Mouse (Mus musculus): ENCODE measurements around the gene Mast4. TPM values are rescaled to one million over a fixed set of nuclear protein-coding genes. Genes with fewer than 3 reads are reported as not detected.

Gene Mast4
- total and polyA plus RNA-seq, 3 experiments = 2.7 to 7.0 TPM; not detected in 1

DNA sequence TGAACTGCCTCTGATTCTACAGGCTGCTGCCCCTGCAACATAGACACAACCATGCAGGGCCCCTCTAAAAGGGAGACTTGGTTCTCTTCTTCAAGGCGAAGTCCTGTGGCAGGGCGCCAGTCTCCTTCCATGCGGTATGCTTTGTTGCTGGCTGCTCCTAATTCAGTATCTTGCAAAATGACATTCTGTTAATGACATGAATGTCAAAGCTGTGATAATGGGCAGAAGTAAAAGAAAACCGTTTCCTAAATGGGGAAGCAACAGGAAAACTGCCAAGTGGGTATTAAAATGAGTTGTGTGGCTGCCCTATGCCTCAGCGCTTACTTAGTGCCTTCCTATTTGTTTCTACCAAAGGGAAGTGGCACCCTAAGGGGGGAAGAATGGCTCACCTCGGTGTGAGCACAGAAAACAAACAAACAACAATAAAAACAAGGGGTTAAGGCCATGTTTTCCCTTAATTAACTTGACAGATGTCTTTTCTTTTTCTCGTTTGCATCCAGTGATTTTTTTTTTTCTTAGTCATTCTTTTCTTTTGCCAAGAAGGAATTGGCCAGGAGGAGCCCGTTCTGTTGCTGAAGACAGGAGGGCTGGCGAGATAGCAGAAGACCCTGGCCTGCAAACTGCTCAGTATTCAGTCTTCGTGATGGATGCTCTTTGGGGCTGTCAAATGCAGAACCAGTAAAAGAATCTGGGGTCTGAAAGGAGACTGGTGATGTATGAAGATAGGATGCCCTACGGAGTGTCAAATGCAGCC is 468.1 kb downstream of the Mast4 start (continued):
- TF ChIP-seq KAT2A (conservative IDR thresholded peaks at IDR 0.05; ENCODE audit: low read depth, low read length) (no peak), BHLHE40 (IDR thresholded peaks at IDR 0.05; ENCODE audit: borderline replicate concordance, low read depth, low read length) (no peak), MXI1 (IDR thresholded peaks at IDR 0.05; ENCODE audit: low read depth, low read length) (peak; percentile 77; the same call in 1 of the 2 replicates), SMC3 (IDR thresholded peaks at IDR 0.05; ENCODE audit: low read depth, low read length) (no peak), HCFC1 (IDR thresholded peaks at IDR 0.05; ENCODE audit: low read depth, low read length) (0 out of 2 replicates have a peak, but pooled peaks have one; percentile 38)

DNA sequence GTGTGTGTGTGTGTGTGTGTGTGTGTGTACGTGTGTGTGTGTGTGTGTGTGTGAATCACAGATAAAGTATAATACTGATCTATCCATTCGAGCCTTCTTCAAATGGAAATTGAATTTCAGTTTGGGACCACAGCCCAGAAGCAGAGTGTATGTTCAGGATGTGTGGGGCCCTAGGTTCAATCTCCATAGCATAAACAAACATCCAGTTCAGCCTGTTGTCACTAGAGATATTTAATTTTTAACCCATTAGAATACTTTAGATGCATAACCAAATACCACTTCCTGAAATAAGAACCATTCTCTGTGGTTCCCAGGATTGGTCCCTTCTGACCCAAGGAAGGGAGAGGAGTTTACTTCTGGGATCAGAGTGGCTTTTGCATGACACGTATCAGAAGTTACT is 468.8 kb downstream of the Mast4 start:
- peak overlapping the region in 1 of 2 experiments; percentile 13; a peak in 1 of 4 replicates for H3K4me3 ChIP-seq (ENCODE audit: control insufficient read depth in 1 of 2, insufficient read depth in 1 of 2, low read depth in 2 of 2, low read length in 2 of 2)
- H3K27ac ChIP-seq (ENCODE audit: control insufficient read depth, low read depth, low read length) = peak overlapping the region; percentile 96
- H3K9me3 ChIP-seq (replicated peaks; ENCODE audit: insufficient read depth, low read length) = no peaks in the 10 kb centered on the region
- H3K27me3 ChIP-seq (ENCODE audit: control insufficient read depth in 1 of 2, insufficient read depth in 2 of 2, low read length in 2 of 2) = no peaks in the 10 kb centered on the region
- no peak for TF ChIP-seq ZNF384 (IDR thresholded peaks at IDR 0.05; ENCODE audit: low read depth, low read length)
- TF ChIP-seq EP300 (IDR thresholded peaks at IDR 0.05; ENCODE audit: low read depth in 1 of 2, low read length in 2 of 2) = peak in 1 of 2 experiments; percentile 21; a peak in 1 of 4 replicates
- no peak for TF ChIP-seq BHLHE40 (IDR thresholded peaks at IDR 0.05; ENCODE audit: borderline replicate concordance, low read depth, low read length)
- TF ChIP-seq TBP (IDR thresholded peaks at IDR 0.05; ENCODE audit: low read depth, low read length) = no peak
- H3K4me1 ChIP-seq (ENCODE audit: control insufficient read depth in 1 of 2, insufficient read depth in 2 of 2, low read length in 2 of 2) = peaks cover 41 to 45% of the 10 kb centered on the region in 2 experiments
- H3K79me2 ChIP-seq (ENCODE audit: control insufficient read depth, insufficient read depth, low read length, poor library complexity) = peaks cover 4% of the 10 kb centered on the region
- DNase-seq (ENCODE audit: low read depth, low spot score) = no peak
- peaks cover 0 to 47% of the 10 kb centered on the region in 2 experiments; a peak in 2 of 4 replicates for H3K36me3 ChIP-seq (ENCODE audit: control insufficient read depth in 1 of 2, insufficient read depth in 2 of 2, low read length in 2 of 2)
- H3K9ac ChIP-seq (ENCODE audit: control insufficient read depth, low read depth, low read length, poor library complexity, severe bottlenecking) = peak overlapping the region; percentile 64

DNA sequence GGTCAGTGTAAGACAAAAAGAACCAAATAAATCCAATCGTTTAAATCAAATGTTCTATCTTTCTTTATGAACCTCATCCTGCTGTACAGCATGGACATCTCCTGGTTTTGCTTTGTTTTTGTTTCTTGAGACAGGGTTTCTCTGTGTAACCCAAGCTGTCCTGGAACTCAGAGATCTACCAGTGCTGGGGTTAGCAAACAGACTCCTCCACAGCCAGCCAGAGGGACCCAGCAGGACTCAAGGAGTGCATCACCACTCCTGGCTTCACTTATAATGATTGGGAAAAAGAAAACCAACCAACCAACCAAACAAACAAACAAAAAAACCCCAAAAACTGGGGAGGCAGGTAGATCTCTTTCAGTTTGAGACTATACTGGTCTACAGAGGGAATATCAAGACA is 469.5 kb downstream of the Mast4 start:
- DNase-seq (ENCODE audit: low read depth, low spot score) = no peak
- H3K9me3 ChIP-seq (replicated peaks; ENCODE audit: insufficient read depth, low read length) = no peaks in the 10 kb centered on the region
- peak overlapping the region; percentile 11; the same call in 1 of the 2 replicates for H3K27ac ChIP-seq (ENCODE audit: control insufficient read depth, low read depth, low read length)
- no peak overlapping the region for H3K9ac ChIP-seq (ENCODE audit: control insufficient read depth, low read depth, low read length, poor library complexity, severe bottlenecking)
- H3K36me3 ChIP-seq (ENCODE audit: control insufficient read depth in 1 of 2, insufficient read depth in 2 of 2, low read length in 2 of 2) = peaks cover 0 to 48% of the 10 kb centered on the region in 2 experiments; a peak in 2 of 4 replicates
- no peaks in the 10 kb centered on the region for H3K27me3 ChIP-seq (ENCODE audit: control insufficient read depth in 1 of 2, insufficient read depth in 2 of 2, low read length in 2 of 2)
- peaks cover 2% of the 10 kb centered on the region for H3K79me2 ChIP-seq (ENCODE audit: control insufficient read depth, insufficient read depth, low read length, poor library complexity)
- peaks cover 41 to 45% of the 10 kb centered on the region in 2 experiments for H3K4me1 ChIP-seq (ENCODE audit: control insufficient read depth in 1 of 2, insufficient read depth in 2 of 2, low read length in 2 of 2)
- no peak for TF ChIP-seq KAT2A (conservative IDR thresholded peaks at IDR 0.05; ENCODE audit: low read depth, low read length)
- no peak overlapping the region for H3K4me3 ChIP-seq (ENCODE audit: control insufficient read depth in 1 of 2, insufficient read depth in 1 of 2, low read depth in 2 of 2, low read length in 2 of 2)

DNA sequence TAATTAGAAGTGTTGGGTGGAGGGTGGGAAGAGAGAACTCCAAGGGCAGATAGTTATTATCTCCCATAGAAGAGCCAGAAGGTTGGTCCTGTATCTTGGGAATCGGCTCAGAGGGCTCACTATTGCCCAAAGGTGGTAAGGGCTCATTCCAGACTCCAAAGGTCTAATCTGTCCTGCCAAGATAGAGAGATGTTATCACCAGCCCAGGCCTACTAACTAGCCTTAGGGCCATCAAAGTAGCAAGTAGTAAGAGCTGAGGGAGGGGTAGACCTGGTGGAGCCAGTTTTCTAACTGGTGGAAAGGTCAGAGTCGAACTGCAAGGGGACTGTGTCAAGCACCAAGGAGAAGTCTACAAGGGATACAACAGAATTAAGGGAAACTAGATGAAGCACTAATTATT is 470.2 kb downstream of the Mast4 start:
- peaks cover 2% of the 10 kb centered on the region for H3K79me2 ChIP-seq (ENCODE audit: control insufficient read depth, insufficient read depth, low read length, poor library complexity)
- H3K9me3 ChIP-seq (replicated peaks; ENCODE audit: insufficient read depth, low read length) = no peaks in the 10 kb centered on the region
- H3K27me3 ChIP-seq (ENCODE audit: control insufficient read depth in 1 of 2, insufficient read depth in 2 of 2, low read length in 2 of 2) = no peaks in the 10 kb centered on the region
- peaks cover 0 to 48% of the 10 kb centered on the region in 2 experiments; a peak in 2 of 4 replicates for H3K36me3 ChIP-seq (ENCODE audit: control insufficient read depth in 1 of 2, insufficient read depth in 2 of 2, low read length in 2 of 2)
- no peak overlapping the region for H3K4me3 ChIP-seq (ENCODE audit: control insufficient read depth in 1 of 2, insufficient read depth in 1 of 2, low read depth in 2 of 2, low read length in 2 of 2)
- no peak overlapping the region for H3K27ac ChIP-seq (ENCODE audit: control insufficient read depth, low read depth, low read length)
- H3K9ac ChIP-seq (ENCODE audit: control insufficient read depth, low read depth, low read length, poor library complexity, severe bottlenecking) = no peak overlapping the region
- DNase-seq (ENCODE audit: low read depth, low spot score) = no peak
- H3K4me1 ChIP-seq (ENCODE audit: control insufficient read depth in 1 of 2, insufficient read depth in 2 of 2, low read length in 2 of 2) = peaks cover 41 to 47% of the 10 kb centered on the region in 2 experiments
- 0 out of 4 replicates have a peak, but pooled peaks of 1 of the 2 experiments have one; percentile 18 for TF ChIP-seq EP300 (IDR thresholded peaks at IDR 0.05; ENCODE audit: low read depth in 1 of 2, low read length in 2 of 2)
- no peak for TF ChIP-seq MAFK (IDR thresholded peaks at IDR 0.05; ENCODE audit: borderline replicate concordance, low read depth, low read length)
- no peak for TF ChIP-seq ZC3H11A (IDR thresholded peaks at IDR 0.05; ENCODE audit: low read depth, low read length)
- TF ChIP-seq GATA1 (IDR thresholded peaks at IDR 0.05; ENCODE audit: low read depth, low read length) = 0 out of 2 replicates have a peak, but pooled peaks have one; percentile 41
- TF ChIP-seq MXI1 (IDR thresholded peaks at IDR 0.05; ENCODE audit: low read depth, low read length) = no peak
- no peak for TF ChIP-seq ETS1 (IDR thresholded peaks at IDR 0.05; ENCODE audit: low read depth, low read length)

Measured in MEL (cell line).